Mouse (Mus musculus) heart, embryonic 11.5 days (tissue): Measurements from ENCODE around the gene Lrch1. TPM values are rescaled to one million over a fixed set of nuclear protein-coding genes. Genes with fewer than 3 reads are reported as not detected.

Source experiments
- ATAC-seq: fragments of 200-750 bp; cut with Nextera tagmentation; replicated peaks from 2 replicates; pipeline ENCODE4 v1.8.0; 2017; ENCODE audit warnings: moderate library complexity; ENCODE audit not compliant: insufficient number of reproducible peaks, low FRiP score, low TSS enrichment
- H3K27ac ChIP-seq: fragments of 300-500 bp; sonication (generic); 2 replicates; pipeline ENCODE4 v1.5.1; 2014; ENCODE audit warnings: mild to moderate bottlenecking, low read depth, low read length
- H3K27me3 ChIP-seq: fragments of 300-500 bp; sonication (generic); 2 replicates; pipeline ENCODE4 v1.6.1; 2014; ENCODE audit warnings: mild to moderate bottlenecking, low read length, mixed read lengths; ENCODE audit not compliant: control insufficient read depth, insufficient read depth
- H3K36me3 ChIP-seq: fragments of 300-500 bp; sonication (generic); 2 replicates; pipeline ENCODE4 v1.6.1; 2014; ENCODE audit warnings: mild to moderate bottlenecking, low read length, moderate library complexity, mixed read lengths; ENCODE audit not compliant: control insufficient read depth, insufficient read depth
- H3K4me1 ChIP-seq: fragments of 300-500 bp; sonication (generic); 2 replicates; pipeline ENCODE4 v1.6.1; 2014; ENCODE audit warnings: low read length; ENCODE audit not compliant: control insufficient read depth, insufficient read depth
- H3K4me2 ChIP-seq: fragments of 300-500 bp; sonication (generic); 2 replicates; pipeline ENCODE4 v1.6.1; 2014; ENCODE audit warnings: mild to moderate bottlenecking, moderate library complexity
- H3K4me3 ChIP-seq: fragments of 300-500 bp; sonication (generic); 2 replicates; pipeline ENCODE4 v1.5.1; 2014; ENCODE audit warnings: low read depth, low read length
- H3K9ac ChIP-seq: fragments of 300-500 bp; sonication (generic); 2 replicates; pipeline ENCODE4 v1.6.1; 2014; ENCODE audit warnings: mild to moderate bottlenecking, low read depth, low read length, moderate library complexity
- H3K9me3 ChIP-seq: fragments of 300-500 bp; sonication (generic); replicated peaks from 2 replicates; pipeline ENCODE4 v1.6.1; 2016; ENCODE audit warnings: low read length; ENCODE audit not compliant: control insufficient read depth
- WGBS: fragments of 180-500 bp; shearing (Covaris S2); extraction: QIAGEN DNeasy Blood & Tissue Kit; methylation state at CpG from one replicate; pipeline ENCODE4 v1.1.7; 2014; ENCODE audit not compliant: insufficient replicate concordance; 5-methylcytosine and 5-hydroxymethylcytosine counted together
- polyA plus RNA-seq: library from polyadenylated mRNA; unstranded; fragments of >200 nt; fragmentation: Nextera tagmentation; extraction: Ambion mirVana; gene quantifications from 2 replicates; pipeline ENCODE4 v1.2.1, GENCODE M21; 2014

Lrch1 gene
- polyA plus RNA-seq, 1 experiment from 2014 or later: 10.0 TPM

DNA sequence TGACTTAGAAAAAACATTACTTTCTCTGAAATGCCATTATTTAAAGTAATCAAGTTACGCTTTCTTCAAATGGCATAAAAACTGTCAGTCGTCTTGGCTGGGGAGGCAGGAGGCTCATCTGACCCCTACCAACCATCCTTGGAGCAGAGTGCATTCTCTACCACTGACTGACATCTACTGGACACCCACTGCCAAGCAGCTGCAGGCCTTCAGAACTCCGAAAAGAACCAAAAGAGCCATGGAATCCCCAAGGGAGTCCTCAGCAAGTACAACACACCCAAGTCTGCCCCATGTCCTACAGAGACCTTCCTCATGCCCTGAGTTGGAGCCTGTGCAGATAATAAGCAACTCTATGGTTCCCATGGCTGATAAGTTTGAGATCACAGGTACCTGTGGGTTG, 224.1 kb downstream of the Lrch1 start:
- Histone ChIP-seq H3K4me1 (no peaks in the 10 kb centered on the region), H3K4me2 (no peak overlapping the region), H3K36me3 (no peaks in the 10 kb centered on the region), H3K27me3 (no peaks in the 10 kb centered on the region), H3K27ac (no peak overlapping the region), H3K4me3 (no peak overlapping the region), H3K9ac (no peak overlapping the region), H3K9me3 (no peaks in the 10 kb centered on the region)
- ATAC-seq: no peak
- WGBS: 62% methylated on average over 3 of the region's 3 CpGs

DNA sequence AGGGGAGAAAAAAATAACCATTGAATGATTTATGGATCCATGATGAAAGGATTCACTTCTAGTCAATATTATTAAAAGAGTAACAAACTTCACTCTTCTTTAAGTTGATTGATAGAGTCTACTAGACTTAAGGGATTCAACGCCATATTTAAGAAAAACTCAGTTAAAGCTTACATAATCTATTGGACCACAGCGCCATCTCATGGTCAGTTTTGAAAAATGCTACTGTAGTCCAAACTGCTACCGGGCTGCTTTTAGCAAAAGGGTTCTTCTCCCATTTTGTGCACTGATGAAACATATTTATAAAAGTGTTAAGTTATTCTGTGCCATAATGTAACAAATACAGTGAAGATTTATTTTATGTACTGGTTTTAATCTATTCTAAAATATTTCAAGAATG, 238.6 kb downstream of the Lrch1 start:
- Histone ChIP-seq H3K9ac (no peak overlapping the region), H3K4me1 (no peaks in the 10 kb centered on the region), H3K4me2 (no peak overlapping the region), H3K4me3 (no peak overlapping the region), H3K9me3 (no peaks in the 10 kb centered on the region), H3K27ac (no peak overlapping the region), H3K27me3 (no peaks in the 10 kb centered on the region), H3K36me3 (no peaks in the 10 kb centered on the region)
- ATAC-seq: no peak
- 22% methylated on average over 3 of the region's 3 CpGs for WGBS

Other genes with a start within 250 kb of the Lrch1 start
- 280 and 304 TPM in 2 replicates for gene Esd, start 215.6 kb downstream of the Lrch1 start, polyA plus RNA-seq
- gene Rubcnl, start 68.2 kb upstream of the Lrch1 start, polyA plus RNA-seq: 1.1 and 1.2 TPM in 2 replicates
- not detected in 2 replicates for gene Lrrc63, start 183.0 kb upstream of the Lrch1 start, polyA plus RNA-seq
- gene Lcp1, start 183.2 kb upstream of the Lrch1 start, polyA plus RNA-seq: 33.0 and 35.7 TPM in 2 replicates